Mouse (Mus musculus): ENCODE data around the gene Ginm1. TPM values are rescaled to one million over a fixed set of nuclear protein-coding genes. Genes with fewer than 3 reads are reported as not detected.

Ginm1 gene
- polyA plus RNA-seq, 1 experiment from 2014 or later: 100 TPM

DNA sequence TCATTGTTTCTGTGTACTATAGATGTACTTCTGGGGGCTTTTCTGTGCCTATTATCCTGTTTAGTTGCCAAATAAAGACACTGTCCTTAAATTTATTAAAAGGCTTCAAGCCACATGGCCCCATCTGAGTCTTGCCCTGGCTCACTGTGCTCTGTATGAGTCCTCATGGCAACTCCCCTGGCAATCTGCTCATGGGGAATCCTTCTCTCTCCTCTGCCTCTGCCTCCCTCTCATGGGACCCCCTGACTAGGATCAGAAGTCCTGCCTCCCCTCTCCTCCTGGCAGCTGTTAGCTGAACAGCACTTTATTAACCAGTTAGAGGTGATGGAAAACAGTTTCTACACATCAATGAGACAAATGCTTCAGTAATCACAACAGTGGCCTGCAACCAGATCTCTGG lies 61.0 kb downstream of the Ginm1 start:
- Histone ChIP-seq H3K36me3 (ENCODE audit: insufficient read depth, low read length) (no peaks in the 10 kb centered on the region), H3K4me3 (ENCODE audit: low read length) (no peak overlapping the region), H3K27me3 (ENCODE audit: insufficient read depth, low read length) (no peaks in the 10 kb centered on the region), H3K9me3 (ENCODE audit: low read length) (no peaks in the 10 kb centered on the region), H3K4me1 (ENCODE audit: insufficient read depth, low read length) (peaks cover 12% of the 10 kb centered on the region), H3K27ac (ENCODE audit: low read length) (no peak overlapping the region), H3K4me2 (replicated peaks; ENCODE audit: low read depth, low read length) (no peak overlapping the region), H3K9ac (replicated peaks; ENCODE audit: low read length) (no peak overlapping the region)
- ATAC-seq (ENCODE audit: low FRiP score, low TSS enrichment): no peak

DNA sequence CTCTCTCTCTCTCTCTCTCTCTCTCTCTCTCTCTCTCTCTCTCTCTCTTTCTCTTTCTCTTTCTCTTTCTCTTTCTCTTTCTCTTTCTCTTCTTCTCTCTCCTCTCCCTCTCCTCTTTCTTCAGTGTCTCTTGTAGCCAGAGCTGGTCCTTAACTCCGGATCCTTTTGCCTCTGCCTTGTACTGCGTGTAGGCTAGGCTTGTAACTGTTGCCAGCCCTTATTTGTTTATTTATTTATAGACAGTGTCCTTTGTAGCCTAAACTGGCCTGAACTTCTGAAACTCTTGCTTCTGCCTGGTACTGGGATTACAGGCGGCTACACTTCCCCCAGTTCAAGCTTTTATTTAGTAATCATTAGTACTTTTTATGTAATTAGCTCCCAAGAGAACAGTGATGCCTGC lies 65.6 kb downstream of the Ginm1 start:
- no peaks in the 10 kb centered on the region for H3K36me3 ChIP-seq (ENCODE audit: insufficient read depth, low read length)
- peaks cover 10% of the 10 kb centered on the region; the same call in 1 of the 2 replicates for H3K4me1 ChIP-seq (ENCODE audit: insufficient read depth, low read length)
- peak overlapping the region; percentile 96 for H3K4me3 ChIP-seq (ENCODE audit: low read length)
- H3K9ac ChIP-seq (replicated peaks; ENCODE audit: low read length): peak overlapping the region; percentile 46; the same call in 1 of the 2 replicates
- 17% methylated on average over 3 of the region's 3 CpGs for WGBS
- no peaks in the 10 kb centered on the region for H3K27me3 ChIP-seq (ENCODE audit: insufficient read depth, low read length)
- peak overlapping the region; percentile 89 for H3K4me2 ChIP-seq (replicated peaks; ENCODE audit: low read depth, low read length)
- H3K27ac ChIP-seq (ENCODE audit: low read length): no peak overlapping the region
- H3K9me3 ChIP-seq (ENCODE audit: low read length): no peaks in the 10 kb centered on the region
- no peak for ATAC-seq (ENCODE audit: low FRiP score, low TSS enrichment)

DNA sequence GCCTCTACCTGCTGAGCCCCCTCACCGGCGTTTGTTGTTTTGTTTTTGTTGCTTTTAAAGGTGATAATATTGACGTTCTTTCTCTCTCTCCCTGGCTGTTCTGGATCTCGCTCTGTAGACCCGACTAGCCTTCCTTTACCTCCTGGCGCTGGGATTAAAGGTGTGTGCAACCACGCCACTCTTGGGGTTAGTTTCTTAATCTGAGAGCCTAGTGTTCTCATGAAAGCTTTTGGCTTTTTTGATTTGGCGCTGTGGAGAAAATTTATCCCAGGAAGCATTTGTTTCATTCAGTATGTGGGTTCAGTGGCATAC lies 66.2 kb downstream of the Ginm1 start:
- Histone ChIP-seq H3K4me1 (ENCODE audit: insufficient read depth, low read length) (peaks cover 7% of the 10 kb centered on the region; the same call in 1 of the 2 replicates), H3K4me2 (replicated peaks; ENCODE audit: low read depth, low read length) (peak overlapping the region; percentile 89), H3K27me3 (ENCODE audit: insufficient read depth, low read length) (no peaks in the 10 kb centered on the region), H3K36me3 (ENCODE audit: insufficient read depth, low read length) (no peaks in the 10 kb centered on the region), H3K27ac (ENCODE audit: low read length) (peak overlapping the region; percentile 82; the same call in 1 of the 2 replicates), H3K9me3 (ENCODE audit: low read length) (no peaks in the 10 kb centered on the region), H3K9ac (replicated peaks; ENCODE audit: low read length) (peak overlapping the region; percentile 81), H3K4me3 (ENCODE audit: low read length) (peak overlapping the region; percentile 96)
- 0% methylated on average over 8 of the region's 8 CpGs for WGBS
- ATAC-seq (ENCODE audit: low FRiP score, low TSS enrichment): no peak

DNA sequence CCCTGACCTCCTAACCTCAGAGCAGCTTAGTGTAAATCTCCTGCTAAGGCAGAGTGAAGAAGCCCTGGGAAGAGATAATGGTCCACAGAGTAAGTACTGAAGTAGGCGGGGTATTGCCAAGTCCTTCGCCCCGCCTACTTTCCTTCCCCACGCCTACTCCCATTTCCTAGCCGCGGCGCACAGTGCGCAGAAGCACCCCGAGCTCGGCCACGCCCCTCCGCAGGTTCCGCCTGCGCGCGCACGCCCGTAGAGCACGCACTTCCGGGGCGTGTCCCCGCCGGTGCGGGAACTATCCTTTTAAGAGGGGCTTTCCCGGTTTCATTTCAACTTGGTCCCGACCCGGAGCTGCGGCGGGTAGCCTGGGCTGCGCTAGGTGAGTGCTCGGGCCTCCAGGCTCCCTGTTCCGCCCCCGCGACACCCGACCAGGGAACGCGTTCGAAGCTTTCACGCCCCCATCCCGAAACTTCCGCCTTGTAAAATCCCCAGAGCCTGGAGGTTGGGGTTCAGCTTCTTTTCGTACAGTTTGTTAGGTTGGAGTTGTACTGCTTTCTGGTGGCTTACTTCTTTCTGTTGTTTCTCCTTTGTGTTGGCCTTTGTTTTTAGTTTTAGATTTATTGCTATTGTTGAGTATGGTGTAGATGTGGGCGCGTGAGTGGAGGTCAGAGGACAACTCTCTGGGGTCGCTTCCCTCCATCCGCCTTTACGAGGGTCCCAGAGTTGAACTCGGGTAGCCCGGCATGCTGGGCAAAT lies 66.7 kb downstream of the Ginm1 start, which contains the start of gene Katna1:
Gene Katna1 (plus strand): TSS at position 250 of the 750 bp plus-strand sequence.
- H3K9me3 ChIP-seq (ENCODE audit: low read length): no peaks in the 10 kb centered on the region
- H3K27me3 ChIP-seq (ENCODE audit: insufficient read depth, low read length): no peaks in the 10 kb centered on the region
- peak within 1 kb of the TSS; percentile 89 for H3K4me2 ChIP-seq (replicated peaks; ENCODE audit: low read depth, low read length)
- ATAC-seq (ENCODE audit: low FRiP score, low TSS enrichment): peak; percentile 98
- no peaks in the 10 kb centered on the region for H3K36me3 ChIP-seq (ENCODE audit: insufficient read depth, low read length)
- H3K4me1 ChIP-seq (ENCODE audit: insufficient read depth, low read length): peaks cover 7% of the 10 kb centered on the region; the same call in 1 of the 2 replicates
- H3K27ac ChIP-seq (ENCODE audit: low read length): peak within 1 kb of the TSS; percentile 82
- peak within 1 kb of the TSS; percentile 81 for H3K9ac ChIP-seq (replicated peaks; ENCODE audit: low read length)
- H3K4me3 ChIP-seq (ENCODE audit: low read length): peak within 1 kb of the TSS; percentile 96
- 0% methylated on average over 49 of the region's 49 CpGs for WGBS

Small RNAs within 50 kb of the gene (microRNA-seq; reads per million reads assigned to microRNA genes)
- 1.6 reads per million, percentile 3 among the genes with 10 or more reads in this experiment for gene Mir5104

Other genes with a start within 250 kb of the Ginm1 start
- 1.5 and 1.7 TPM in 2 replicates for gene Lrp11, start 203.0 kb downstream of the Ginm1 start, polyA plus RNA-seq (2015; fragmentation: Nextera tagmentation; extraction: Ambion mirVana)
- gene Nup43, start 125.3 kb downstream of the Ginm1 start, polyA plus RNA-seq (2015; fragmentation: Nextera tagmentation; extraction: Ambion mirVana): 52.2 and 56.8 TPM in 2 replicates
- 120 and 124 TPM in 2 replicates for gene Pcmt1, start 111.7 kb downstream of the Ginm1 start, polyA plus RNA-seq (2015; fragmentation: Nextera tagmentation; extraction: Ambion mirVana)
- gene Lats1, start 111.6 kb downstream of the Ginm1 start, polyA plus RNA-seq (2015; fragmentation: Nextera tagmentation; extraction: Ambion mirVana): 7.4 and 9.4 TPM in 2 replicates
- gene Katna1, start 66.8 kb downstream of the Ginm1 start, polyA plus RNA-seq (2015; fragmentation: Nextera tagmentation; extraction: Ambion mirVana): 57.5 and 58.7 TPM in 2 replicates
- gene Ppil4, start 67 bp upstream of the Ginm1 start, polyA plus RNA-seq (2015; fragmentation: Nextera tagmentation; extraction: Ambion mirVana): 40.8 and 41.2 TPM in 2 replicates
- gene Zc3h12d, start 39.6 kb upstream of the Ginm1 start, polyA plus RNA-seq (2015; fragmentation: Nextera tagmentation; extraction: Ambion mirVana): 0.16 and 0.17 TPM in 2 replicates
- gene Tab2, start 163.4 kb upstream of the Ginm1 start, polyA plus RNA-seq (2015; fragmentation: Nextera tagmentation; extraction: Ambion mirVana): 17.7 and 20.2 TPM in 2 replicates

Measured in kidney, embryonic 16.5 days (tissue).